Mouse (Mus musculus): ENCODE measurements around the gene Egln3.

Gene Egln3

DNA sequence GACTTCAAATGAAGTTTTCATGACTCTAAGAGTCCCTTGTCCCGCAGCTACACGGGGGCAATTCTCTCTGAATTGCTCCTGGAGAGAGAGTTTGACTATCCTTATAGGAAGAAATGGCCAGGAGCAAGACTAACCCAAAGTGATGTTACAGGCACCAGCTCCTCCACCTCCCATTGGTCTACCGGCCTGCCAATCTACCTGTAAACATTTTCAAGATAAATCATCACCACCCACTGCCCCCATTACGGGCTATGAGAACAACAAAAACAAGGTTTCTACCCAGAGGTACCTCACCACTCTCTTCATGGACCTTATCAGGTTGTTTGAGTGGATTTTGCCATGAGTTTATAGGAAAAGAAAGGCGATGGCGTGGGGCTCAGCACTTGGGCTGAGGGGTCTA is 1.4 kb downstream of the Egln3 start:
- peak; percentile 46 for DNase-seq

- DNase-seq: no peak
Observed at GRCm38 (mm10) chr12:54200856-54201255, 2.8 kb downstream of the Egln3 start.

- peak; percentile 66 for DNase-seq
Observed at GRCm38 (mm10) chr12:54200172-54200571, 3.5 kb downstream of the Egln3 start.

DNA sequence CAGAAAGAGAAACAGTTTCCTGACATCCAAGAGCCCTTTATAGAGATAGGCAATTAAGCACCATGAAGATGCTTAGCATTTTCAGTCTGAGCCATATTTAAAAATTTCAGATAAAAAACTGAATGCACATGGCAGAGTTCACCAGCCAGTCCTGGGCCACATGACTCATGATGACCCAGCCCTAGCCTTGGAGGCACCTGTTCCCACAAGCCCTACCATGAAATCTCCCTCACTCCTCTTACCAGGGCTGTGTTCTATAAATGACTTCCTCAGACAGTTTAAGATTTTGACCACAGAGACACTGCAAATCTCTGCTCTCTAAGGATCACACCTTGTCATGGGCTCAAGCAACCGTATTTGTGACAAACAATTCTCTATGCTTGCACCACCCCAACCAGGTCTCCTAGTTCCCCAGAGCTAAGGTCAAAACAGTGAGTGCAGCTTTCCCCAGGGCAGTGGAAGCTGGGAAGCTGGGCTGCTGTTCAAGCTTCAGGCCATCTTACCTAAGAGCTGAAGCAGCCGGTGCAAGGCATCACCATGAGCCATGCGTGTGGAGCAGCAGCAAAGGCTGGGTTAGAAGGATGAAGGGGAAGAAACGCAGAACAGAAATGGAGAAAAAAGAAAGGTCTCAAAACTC is 5.3 kb downstream of the Egln3 start:
- DNase-seq: no peak

- no peak for DNase-seq
Observed at GRCm38 (mm10) chr12:54197849-54198248, 5.8 kb downstream of the Egln3 start.

GRCm38 (mm10) chr12:54197301-54197782 is 6.3 kb downstream of the Egln3 start:
- peak; percentile 33 for DNase-seq

DNA sequence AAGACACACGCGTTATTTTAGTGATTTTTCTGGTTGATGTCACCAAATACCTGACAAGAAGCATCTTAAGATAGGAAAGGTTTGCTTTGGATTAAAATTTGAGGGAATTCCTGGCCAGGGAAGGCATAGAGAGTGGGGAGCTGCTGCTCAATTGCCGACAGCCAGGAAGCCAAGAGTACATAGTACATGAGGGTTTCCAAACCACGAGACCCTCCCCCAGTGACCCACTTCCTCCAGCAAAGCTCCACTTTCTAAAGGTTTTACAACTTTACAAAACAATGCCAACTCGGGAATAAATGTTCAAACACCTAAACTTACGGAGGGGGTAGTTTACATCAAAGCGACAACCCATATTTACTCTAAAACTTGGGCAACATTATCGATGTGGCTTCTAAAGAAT is 6.8 kb downstream of the Egln3 start:
- no peak for DNase-seq

GRCm38 (mm10) chr12:54194159-54194558 is 9.5 kb downstream of the Egln3 start:
- no peak for DNase-seq

DNA sequence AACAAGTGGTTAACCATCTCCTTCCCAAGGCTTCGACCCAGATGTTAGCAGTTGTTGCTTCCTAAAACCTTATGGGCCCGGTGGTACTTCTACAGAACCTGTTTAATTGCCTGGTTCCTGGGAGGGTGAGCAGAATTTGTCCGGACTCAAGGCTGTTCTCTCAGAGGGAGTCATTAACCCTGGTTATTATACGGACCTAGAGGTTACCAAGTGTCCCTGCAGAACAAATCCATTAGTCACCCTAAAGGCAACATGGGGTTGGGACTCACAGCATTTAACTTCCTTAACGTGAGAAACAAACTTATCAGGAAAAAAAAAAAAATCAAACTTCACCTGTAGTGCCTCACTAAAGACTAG is 11.4 kb downstream of the Egln3 start:
- DNase-seq: no peak

- peak; percentile 93 for DNase-seq
Observed at GRCm38 (mm10) chr12:54191608-54192304, 11.9 kb downstream of the Egln3 start.

- peak; percentile 43 for DNase-seq
Observed at GRCm38 (mm10) chr12:54191181-54191580, 12.5 kb downstream of the Egln3 start.

DNA sequence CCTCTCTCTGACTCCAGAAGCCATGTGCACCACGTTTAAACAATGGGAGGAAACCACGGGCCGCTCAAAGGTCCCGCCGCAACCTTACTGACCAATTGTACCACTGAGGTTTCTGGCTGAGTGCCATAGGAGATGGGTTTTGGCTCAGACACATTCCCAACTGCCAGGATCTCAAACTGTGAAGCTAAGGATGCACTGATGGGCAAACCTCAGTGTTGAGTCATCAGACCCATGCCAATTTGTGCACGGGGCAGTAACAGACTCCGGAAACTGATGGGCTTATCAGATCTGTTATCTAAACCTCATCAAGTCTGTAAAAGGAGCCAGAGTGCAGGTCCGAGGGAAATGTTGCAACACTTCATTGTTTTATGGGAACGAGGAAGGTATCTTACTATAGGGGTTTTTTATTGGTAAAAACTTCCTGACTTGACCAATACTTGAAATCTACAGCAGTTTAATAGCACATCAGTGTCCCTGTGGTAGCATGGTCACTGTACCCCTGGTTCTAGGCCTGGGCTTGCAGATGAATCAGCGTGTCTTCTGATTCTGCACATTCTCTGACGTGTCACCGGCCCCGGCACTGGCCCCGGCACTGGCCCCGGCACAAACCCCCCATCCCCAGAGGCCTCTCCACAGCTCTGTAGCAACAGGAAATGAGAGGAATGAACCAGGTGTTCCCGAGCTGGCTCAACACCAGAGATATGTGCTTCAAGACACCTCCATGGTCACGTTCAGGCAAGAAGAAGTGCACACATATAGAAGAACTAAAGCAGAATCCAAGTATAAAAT is 15.7 kb downstream of the Egln3 start:
- DNase-seq: peak; percentile 76

DNA sequence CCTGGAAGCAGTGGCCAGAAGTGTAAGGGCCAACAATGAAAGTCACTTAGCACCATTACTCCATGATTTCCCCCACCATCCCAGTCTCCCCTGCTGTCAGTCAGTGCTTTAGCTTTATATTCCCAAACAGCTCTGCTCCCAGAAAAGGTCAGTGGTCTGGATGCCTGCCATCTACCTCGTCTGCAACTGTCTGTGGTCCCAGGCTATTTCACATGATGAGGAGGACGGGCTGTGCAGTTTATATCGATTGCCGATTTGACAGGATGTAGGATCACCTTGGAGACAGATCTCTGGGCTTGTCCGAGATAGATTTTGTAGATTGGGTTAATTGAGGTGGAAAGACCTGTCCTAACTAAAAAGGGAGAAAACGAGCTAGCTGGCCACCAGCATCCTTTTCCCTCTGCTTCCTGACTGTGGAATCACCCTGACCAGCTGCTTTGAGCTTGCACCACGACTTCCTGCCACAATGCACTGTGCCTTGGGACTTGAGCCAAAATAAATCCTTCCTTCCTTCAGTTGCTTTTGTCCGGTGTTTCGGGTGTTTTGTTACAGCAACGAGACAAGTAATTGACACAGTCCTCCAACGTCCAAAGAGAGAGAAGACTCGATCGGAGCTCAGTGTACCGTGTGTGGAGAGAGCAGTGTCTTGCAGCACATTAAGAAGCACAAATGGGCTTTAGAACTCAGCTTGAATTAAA is 16.6 kb downstream of the Egln3 start:
- no peak for DNase-seq

DNA sequence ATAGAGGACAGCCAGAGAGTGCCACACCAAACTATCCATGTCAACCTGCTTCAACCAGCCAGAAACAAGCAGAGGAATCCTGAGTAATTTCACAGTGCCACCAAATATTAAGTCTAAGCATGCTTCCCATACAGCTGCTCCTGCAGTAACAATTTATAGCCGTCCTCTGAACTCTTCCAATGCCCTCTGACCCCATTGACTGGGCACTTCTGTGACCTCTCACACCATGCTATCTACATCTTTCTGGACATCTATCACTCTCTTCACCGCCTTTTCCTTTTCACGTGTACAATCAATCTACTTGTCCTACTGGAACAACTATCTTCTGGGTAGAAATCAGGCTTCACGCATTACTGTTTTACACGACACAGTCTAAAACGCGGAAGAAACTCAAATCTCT is 19.4 kb downstream of the Egln3 start:
- no peak for DNase-seq

- DNase-seq: no peak
Observed at GRCm38 (mm10) chr12:54178323-54178722, 25.3 kb downstream of the Egln3 start.

GRCm38 (mm10) chr12:54168786-54169185 is 34.9 kb downstream of the Egln3 start:
- DNase-seq: no peak

GRCm38 (mm10) chr12:54167737-54168136 is 35.9 kb downstream of the Egln3 start:
- no peak for DNase-seq

DNA sequence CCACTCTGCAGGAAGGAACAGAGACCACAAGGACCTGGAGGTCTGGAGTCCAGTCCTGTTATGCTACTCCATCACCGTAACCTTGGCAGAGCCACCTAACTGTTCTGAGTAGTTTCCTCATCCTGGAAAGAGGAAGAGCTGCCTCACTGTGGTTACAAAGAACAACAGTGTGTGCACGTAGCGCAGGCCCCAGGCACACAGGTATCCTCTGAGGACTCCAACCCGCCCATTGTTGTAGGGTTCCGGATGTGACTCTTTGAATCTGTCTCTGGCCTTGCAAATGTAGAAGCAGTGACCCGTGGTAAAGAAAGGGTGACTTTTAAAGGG is 39.0 kb downstream of the Egln3 start:
- DNase-seq: no peak

- no peak for DNase-seq
Observed at GRCm38 (mm10) chr12:54164040-54164723, 39.5 kb downstream of the Egln3 start.

DNA sequence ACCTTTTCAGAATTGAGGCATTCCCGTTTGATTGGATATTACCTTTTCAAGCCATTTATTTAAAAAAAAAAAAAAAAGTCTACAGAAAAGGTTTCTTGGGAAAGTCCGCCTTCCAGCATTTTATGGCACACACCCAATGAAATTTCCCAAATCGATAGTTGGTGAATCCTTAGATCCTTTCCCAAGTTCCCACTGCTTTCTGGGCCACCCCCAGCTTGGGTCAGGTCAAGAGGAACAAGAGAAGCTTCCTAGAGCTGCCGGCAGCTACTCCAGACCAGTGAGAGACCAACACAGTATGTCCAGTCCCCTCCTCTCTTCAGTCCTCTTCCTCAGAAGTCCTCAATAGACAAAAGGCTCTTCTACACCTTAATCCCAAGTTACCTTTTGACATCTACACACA is 40.5 kb downstream of the Egln3 start:
- DNase-seq: no peak

DNA sequence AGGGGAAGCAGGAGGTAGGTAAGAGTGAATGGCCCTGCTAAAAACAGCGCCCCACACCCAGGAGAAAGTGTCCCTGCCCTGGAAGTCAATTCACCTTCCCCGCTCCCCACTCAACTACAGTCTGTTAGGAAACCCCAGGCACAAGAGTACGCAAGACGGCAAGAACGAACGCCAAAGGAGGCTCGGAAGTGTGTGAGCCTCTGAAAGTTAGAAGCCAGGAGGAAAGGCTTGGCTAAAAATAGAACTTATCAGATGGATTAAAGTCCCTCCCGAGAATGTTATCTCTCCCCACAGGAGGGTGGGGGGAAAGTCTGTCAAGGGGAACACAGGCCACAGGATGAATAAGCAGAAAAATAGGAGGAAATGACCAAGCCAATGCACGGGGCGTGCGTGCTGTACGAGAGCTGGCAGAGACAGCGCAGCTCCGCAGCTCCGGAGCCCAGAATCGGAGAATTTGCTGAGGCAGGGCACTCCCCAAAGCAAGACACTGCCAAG is 41.0 kb downstream of the Egln3 start:
- peak; percentile 41 for DNase-seq

GRCm38 (mm10) chr12:54161468-54162202 is 42.0 kb downstream of the Egln3 start:
- no peak for DNase-seq

All from kidney, postnatal 10 days (tissue).